Mouse (Mus musculus) cortical plate, adult 2 months (tissue): ENCODE measurements at regions not wholly inside any gene's neighbourhood (a gene's known extent, or its start where the extent isn't known, plus 50 kb on each side); places are given as distances from the start of the nearest gene placed in this dataset.

Experiments
- H3K27ac ChIP-seq: fragments of 200-500 bp; 2 replicates; pipeline ENCODE4 v1.5.1; 2012; ENCODE audit warnings: low read length, control low read depth, inconsistent platforms; ENCODE audit not compliant: insufficient read depth
- H3K4me1 ChIP-seq: fragments of 200-500 bp; 2 replicates; pipeline ENCODE4 v1.6.1; 2011; ENCODE audit warnings: low read length; ENCODE audit not compliant: control insufficient read depth, insufficient read depth
- H3K4me3 ChIP-seq: fragments of 200-500 bp; 2 replicates; pipeline ENCODE4 v1.5.1; 2011; ENCODE audit warnings: mild to moderate bottlenecking, low read length, control low read depth; ENCODE audit not compliant: insufficient read depth
- CTCF ChIP-seq: fragments of 200-500 bp; IDR thresholded peaks from 2 replicates; pipeline ENCODE4 v1.5.1; 2011; ENCODE audit warnings: mild to moderate bottlenecking, control low read depth, low read length; ENCODE audit not compliant: insufficient read depth; ENCODE audit errors: extremely low read depth
- POLR2A ChIP-seq: fragments of 200-500 bp; IDR thresholded peaks from 2 replicates; pipeline ENCODE4 v1.6.1; 2011; ENCODE audit warnings: mild to moderate bottlenecking, low read length, control low read depth; ENCODE audit not compliant: insufficient read depth; ENCODE audit errors: extremely low read depth

DNA sequence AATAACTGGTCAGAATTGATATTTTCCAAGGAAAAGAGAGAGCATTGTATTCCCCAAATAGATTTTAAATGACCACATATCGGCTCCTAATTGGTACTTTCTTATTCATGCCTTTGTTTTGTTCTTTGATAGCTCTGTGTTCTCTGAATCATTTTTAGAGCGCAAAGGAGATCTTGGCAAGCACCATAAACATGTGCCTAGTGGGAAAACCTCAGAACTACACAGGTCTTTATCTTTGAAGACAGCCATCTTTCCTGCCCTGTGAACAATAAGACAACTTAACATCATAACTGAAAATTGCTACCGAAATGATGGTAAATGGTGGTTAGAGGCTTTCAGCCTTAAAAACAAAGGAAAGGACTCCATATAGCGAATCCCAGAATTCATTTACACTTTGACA, 72.7 kb upstream of the Chd2 start:
- TF ChIP-seq CTCF (no peak), POLR2A (no peak)
- no peak overlapping the region for H3K4me3 ChIP-seq

GRCm38 (mm10) chr7:73612752-73613092, 71.1 kb upstream of the Chd2 start:
- no peak overlapping the region for H3K4me3 ChIP-seq
- TF ChIP-seq CTCF (no peak), POLR2A (no peak)
- peaks cover 9% of the 10 kb centered on the region for H3K4me1 ChIP-seq
- H3K27ac ChIP-seq: no peak overlapping the region

More for the DNA sequence above, 72.7 kb upstream of the Chd2 start:
- no peak overlapping the region for H3K27ac ChIP-seq
- H3K4me1 ChIP-seq: peaks cover 8% of the 10 kb centered on the region

- Histone ChIP-seq H3K4me3 (no peak overlapping the region), H3K27ac (no peak overlapping the region), H3K4me1 (peaks cover 9% of the 10 kb centered on the region)
- no peak for TF ChIP-seq CTCF
- TF ChIP-seq POLR2A: no peak
Observed at GRCm38 (mm10) chr7:73611866-73612751, 70.5 kb upstream of the Chd2 start.

DNA sequence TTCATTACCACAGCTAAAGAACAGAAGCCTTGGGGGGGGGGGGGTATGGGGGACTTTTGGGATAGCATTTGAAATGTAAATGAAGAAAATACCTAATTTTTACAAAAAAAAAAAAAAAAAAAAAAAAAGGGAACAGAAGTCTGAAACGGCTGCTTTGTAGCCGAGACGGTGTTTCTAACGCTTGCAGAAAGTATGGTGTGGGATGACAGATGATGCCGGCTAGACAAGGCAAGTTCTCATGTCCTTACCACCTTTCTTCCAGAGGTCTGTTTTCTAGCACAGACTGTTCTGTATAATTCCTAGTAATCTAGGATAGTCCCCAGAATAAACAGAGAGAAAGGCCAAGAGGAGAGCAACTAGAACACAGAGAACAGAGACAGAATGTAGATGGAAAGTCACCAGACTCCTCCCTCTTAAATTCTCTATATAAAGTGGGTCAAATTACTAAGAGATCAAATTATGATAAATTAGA, 67.2 kb upstream of the Chd2 start:
- Histone ChIP-seq H3K4me3 (no peak overlapping the region), H3K27ac (no peak overlapping the region; the same call in 1 of the 2 replicates), H3K4me1 (peaks cover 3% of the 10 kb centered on the region; the same call in 1 of the 2 replicates)
- TF ChIP-seq CTCF (no peak), POLR2A (no peak)

GRCm38 (mm10) chr7:73608070-73608803, 66.6 kb upstream of the Chd2 start:
- TF ChIP-seq CTCF (no peak), POLR2A (no peak)
- Histone ChIP-seq H3K4me3 (peak overlapping the region; percentile 6; the same call in 1 of the 2 replicates), H3K4me1 (peaks cover 3% of the 10 kb centered on the region; the same call in 1 of the 2 replicates), H3K27ac (peak overlapping the region; percentile 93)

DNA sequence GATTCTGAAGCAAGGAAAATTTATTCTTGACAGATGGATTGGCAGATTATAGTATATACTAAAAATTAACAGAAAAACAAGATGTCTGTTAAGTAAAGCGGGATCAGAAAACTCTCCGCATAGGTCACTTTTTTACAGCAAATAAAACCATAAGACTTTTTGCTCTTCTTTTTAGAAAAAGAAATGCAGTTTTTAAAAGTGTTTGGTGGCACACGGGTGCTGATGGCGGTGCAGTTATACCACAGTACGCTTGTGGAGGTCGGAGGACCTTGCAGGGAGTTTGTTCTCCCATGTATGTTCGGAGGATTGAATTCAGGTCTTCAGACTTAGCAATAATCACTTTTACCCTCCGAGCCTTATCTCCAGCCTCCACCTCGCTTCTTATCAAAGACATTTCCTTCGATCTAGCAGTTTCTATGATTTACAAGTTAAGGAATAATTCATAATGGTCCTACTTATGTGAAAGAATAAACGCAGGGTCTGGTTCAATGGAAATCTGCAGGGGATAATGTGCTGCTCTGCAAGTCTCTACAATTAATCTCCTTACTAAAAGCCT, 65.9 kb upstream of the Chd2 start:
- TF ChIP-seq POLR2A: no peak
- no peak for TF ChIP-seq CTCF
- peaks cover 3% of the 10 kb centered on the region; the same call in 1 of the 2 replicates for H3K4me1 ChIP-seq
- peak overlapping the region; percentile 93 for H3K27ac ChIP-seq
- H3K4me3 ChIP-seq: peak overlapping the region; percentile 6

- peaks cover 3% of the 10 kb centered on the region; the same call in 1 of the 2 replicates for H3K4me1 ChIP-seq
Observed at GRCm38 (mm10) chr7:73606677-73607449, 65.2 kb upstream of the Chd2 start.

DNA sequence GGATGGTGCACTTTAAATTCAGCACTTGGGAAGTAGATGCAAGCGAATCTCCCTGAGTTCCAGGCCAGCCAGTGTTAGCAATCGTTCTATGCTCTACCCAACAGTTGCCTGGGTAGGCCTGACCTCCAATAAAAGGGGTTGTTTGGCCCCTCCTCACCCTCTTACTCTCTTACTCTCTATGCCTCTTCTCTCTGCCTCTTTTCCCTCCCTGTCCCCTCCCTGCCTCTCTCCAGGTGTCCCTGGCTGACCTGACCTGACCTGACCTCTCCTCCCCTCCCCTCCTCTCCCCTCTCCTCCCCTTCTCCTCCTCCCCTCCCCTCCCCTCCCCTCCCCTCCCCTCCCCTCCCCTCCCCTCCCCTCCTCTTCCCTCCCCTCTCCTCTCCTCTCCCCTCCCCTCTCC, 63.0 kb upstream of the Chd2 start:
- H3K27ac ChIP-seq: no peak overlapping the region
- peaks cover 3% of the 10 kb centered on the region; the same call in 1 of the 2 replicates for H3K4me1 ChIP-seq
- H3K4me3 ChIP-seq: no peak overlapping the region
- TF ChIP-seq POLR2A (no peak), CTCF (no peak)

More at GRCm38 (mm10) chr7:73606677-73607449, 65.2 kb upstream of the Chd2 start:
- Histone ChIP-seq H3K27ac (peak overlapping the region; percentile 93), H3K4me3 (peak overlapping the region; percentile 6; the same call in 1 of the 2 replicates)
- no peak for TF ChIP-seq CTCF
- TF ChIP-seq POLR2A: peak; percentile 60; the same call in 1 of the 2 replicates
